Mouse (Mus musculus): Measurements from ENCODE around the gene 4930558K02Rik.
A peak's percentile ranks its signal among the peaks of the same experiment; 100 is the strongest.

GRCm38 (mm10) chr1:161976255-161977182 is 2.9 kb downstream of the 4930558K02Rik start:
- TF ChIP-seq CTCF (IDR thresholded peaks at IDR 0.05; ENCODE audit: extremely low read depth, insufficient read depth, low read length) (peak; percentile 74), POLR2A (IDR thresholded peaks at IDR 0.05; ENCODE audit: extremely low read depth, insufficient read depth, low read length) (no peak)
